In the genomic region with DNA sequence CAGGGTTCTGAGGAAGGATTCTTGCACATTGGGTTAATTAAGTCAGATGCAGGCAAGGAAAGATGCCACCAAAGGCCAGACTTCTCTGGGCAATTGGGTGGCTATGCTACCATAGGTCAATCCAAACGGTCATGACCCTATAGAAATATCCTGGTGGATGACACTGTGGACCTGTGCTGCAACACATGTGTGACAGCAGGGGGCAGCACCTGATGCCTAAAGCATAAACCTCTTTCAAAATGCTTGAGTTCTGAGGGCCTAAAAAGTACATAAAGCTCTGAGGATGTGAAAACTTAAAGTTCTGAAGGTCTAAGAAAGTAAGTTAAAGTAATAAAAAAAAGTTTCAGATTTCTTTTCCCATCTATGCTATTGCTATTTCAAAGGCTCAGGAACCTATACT, we compare ENCODE assay signal across 9 mouse cellular contexts. TPM values are rescaled to one million over a fixed set of nuclear protein-coding genes. Genes with fewer than 3 reads are reported as not detected.
A peak's percentile ranks its signal among the peaks of the same experiment; 100 is the strongest.
DNase-seq lines count a peak whose midpoint lies in the region; ATAC-seq and TF ChIP-seq lines count a peak whose summit lies in the region.
"Had no signal": no experiment of that assay in that cellular context is flagged by ENCODE, and none has a peak within 500 bp of the region (broad histone marks: within the 10 kb centered on the region; RNA-seq: fewer than 3 reads in every experiment).

No protein-coding gene starts in this region.

- peak; percentile 70; the same call in 1 of the 2 replicates for TF ChIP-seq CTCF in brain, embryonic 14.5 days (IDR thresholded peaks at IDR 0.05; ENCODE audit: borderline replicate concordance, extremely low read depth, insufficient read depth, insufficient read length)

- ATAC-seq in intestine, embryonic 15.5 days, result peak; percentile 54; the same call in 1 of the 2 replicates

- H3K36me3 ChIP-seq in intestine, embryonic 15.5 days, result peaks cover 6% of the 10 kb centered on the region

- H3K4me1 ChIP-seq in intestine, embryonic 15.5 days (replicated peaks), result peaks cover 22% of the 10 kb centered on the region; the same call in 1 of the 2 replicates

- TF ChIP-seq POLR2A in brain, embryonic 14.5 days (IDR thresholded peaks at IDR 0.05; ENCODE audit: borderline replicate concordance, extremely low read depth, insufficient read depth, insufficient read length, poor library complexity, severe bottlenecking), result no peak

- no peak overlapping the region for H3K4me2 ChIP-seq in intestine, embryonic 15.5 days (replicated peaks)

- DNase-seq in cerebellum, postnatal 25 days, result peak; percentile 49 to 72
- no peak for DNase-seq in cerebellum, adult 11 months
- DNase-seq in ovary, postnatal 14 days (ENCODE audit: low spot score), result peak; percentile 27
- DNase-seq in ovary, adult 18-20 months (ENCODE audit: low spot score), result no peak
- DNase-seq in brain, embryonic 14.5 days (ENCODE audit: low read depth), result peak; percentile 62
- DNase-seq in naive thymus-derived CD4-positive, alpha-beta T cell, adult 2 months (ENCODE audit: low read depth), result peak; percentile 58
- DNase-seq in yolk sac, embryonic 10.5 days (ENCODE audit: low spot score), result no peak

- WGBS in intestine, embryonic 15.5 days, result 52% methylated on average over 1 of the region's 1 CpGs

- no peaks in the 10 kb centered on the region for H3K27me3 ChIP-seq in intestine, embryonic 15.5 days (replicated peaks)

- H3K4me3 ChIP-seq in intestine, embryonic 15.5 days (replicated peaks), result no peak overlapping the region

- H3K9me3 ChIP-seq in intestine, embryonic 15.5 days, result no peaks in the 10 kb centered on the region

- H3K27ac ChIP-seq in intestine, embryonic 15.5 days, result no peak overlapping the region
- H3K27ac ChIP-seq: macrophage had no signal

- H3K9ac ChIP-seq in intestine, embryonic 15.5 days, result no peak overlapping the region

RNA-seq across cellular contexts. Expression of gene Mob2, which starts 44.3 kb away (rescaled TPM):
- 39.4 and 46.5 TPM in 2 replicates for polyA plus RNA-seq in brain, embryonic 14.5 days (2012; rRNA removed)
- polyA plus RNA-seq in intestine, embryonic 15.5 days (2015; fragmentation: Nextera tagmentation; extraction: Ambion mirVana), result 57.8 and 61.8 TPM in 2 replicates

Comparison
In these comparisons a context has a peak if more than half of its experiments do, and no peak if none do; other contexts are left out.
1. DNase-seq: peak in cerebellum, postnatal 25 days (2 of 2), ovary, postnatal 14 days (single experiment), brain, embryonic 14.5 days (single experiment) and naive thymus-derived CD4-positive, alpha-beta T cell, adult 2 months (single experiment); none in cerebellum, adult 11 months (single experiment), ovary, adult 18-20 months (single experiment) and yolk sac, embryonic 10.5 days (single experiment).